Mouse (Mus musculus): Measurements from ENCODE around the gene Dmrta2. TPM values are rescaled to one million over a fixed set of nuclear protein-coding genes. Genes with fewer than 3 reads are reported as not detected.

Dmrta2 gene
- polyA plus RNA-seq, 1 experiment: 0.75 TPM

- Histone ChIP-seq H3K27me3 (ENCODE audit: control insufficient read depth, insufficient read depth, low read length, poor library complexity, severe bottlenecking) (peaks cover 32% of the 10 kb centered on the region), H3K36me3 (ENCODE audit: control insufficient read depth, insufficient read depth, low read length, poor library complexity, severe bottlenecking) (no peaks in the 10 kb centered on the region), H3K4me1 (ENCODE audit: control insufficient read depth, insufficient read depth, low read length) (no peaks in the 10 kb centered on the region), H3K9me3 (replicated peaks; ENCODE audit: control insufficient read depth, insufficient read depth, low read length, poor library complexity, severe bottlenecking) (no peaks in the 10 kb centered on the region), H3K27ac (ENCODE audit: insufficient read depth, low read length) (no peak overlapping the region), H3K9ac (ENCODE audit: low read depth, poor library complexity, severe bottlenecking) (no peak overlapping the region), H3K4me3 (ENCODE audit: low read depth, low read length) (no peak overlapping the region)
- no peak for TF ChIP-seq POLR2A (IDR thresholded peaks at IDR 0.05; ENCODE audit: insufficient read depth, low read length)
- TF ChIP-seq EP300 (IDR thresholded peaks at IDR 0.05; ENCODE audit: insufficient read depth, low read depth, low read length): no peak
- TF ChIP-seq CTCF (IDR thresholded peaks at IDR 0.05; ENCODE audit: low read depth, low read length): no peak
Measured at GRCm38 (mm10) chr4:109986301-109986700, 8.4 kb downstream of the Dmrta2 start.

- Histone ChIP-seq H3K4me1 (ENCODE audit: control insufficient read depth, insufficient read depth, low read length) (no peaks in the 10 kb centered on the region), H3K9ac (ENCODE audit: low read depth, poor library complexity, severe bottlenecking) (no peak overlapping the region), H3K9me3 (replicated peaks; ENCODE audit: control insufficient read depth, insufficient read depth, low read length, poor library complexity, severe bottlenecking) (no peaks in the 10 kb centered on the region), H3K27ac (ENCODE audit: insufficient read depth, low read length) (no peak overlapping the region), H3K27me3 (ENCODE audit: control insufficient read depth, insufficient read depth, low read length, poor library complexity, severe bottlenecking) (peaks cover 27% of the 10 kb centered on the region), H3K36me3 (ENCODE audit: control insufficient read depth, insufficient read depth, low read length, poor library complexity, severe bottlenecking) (no peaks in the 10 kb centered on the region), H3K4me3 (ENCODE audit: low read depth, low read length) (no peak overlapping the region)
- TF ChIP-seq EP300 (IDR thresholded peaks at IDR 0.05; ENCODE audit: insufficient read depth, low read depth, low read length): no peak
- TF ChIP-seq CTCF (IDR thresholded peaks at IDR 0.05; ENCODE audit: low read depth, low read length): no peak
- TF ChIP-seq POLR2A (IDR thresholded peaks at IDR 0.05; ENCODE audit: insufficient read depth, low read length): no peak
Measured at GRCm38 (mm10) chr4:109986748-109987355, 9.0 kb downstream of the Dmrta2 start.

GRCm38 (mm10) chr4:109987560-109988362 is 9.9 kb downstream of the Dmrta2 start:
- no peak overlapping the region; the same call in 1 of the 2 replicates for H3K4me3 ChIP-seq (ENCODE audit: low read depth, low read length)

GRCm38 (mm10) chr4:109988411-109988810 is 10.6 kb downstream of the Dmrta2 start:
- Histone ChIP-seq H3K27me3 (ENCODE audit: control insufficient read depth, insufficient read depth, low read length, poor library complexity, severe bottlenecking) (peaks cover 15% of the 10 kb centered on the region), H3K4me1 (ENCODE audit: control insufficient read depth, insufficient read depth, low read length) (no peaks in the 10 kb centered on the region), H3K27ac (ENCODE audit: insufficient read depth, low read length) (no peak overlapping the region), H3K4me3 (ENCODE audit: low read depth, low read length) (no peak overlapping the region), H3K36me3 (ENCODE audit: control insufficient read depth, insufficient read depth, low read length, poor library complexity, severe bottlenecking) (no peaks in the 10 kb centered on the region), H3K9ac (ENCODE audit: low read depth, poor library complexity, severe bottlenecking) (no peak overlapping the region), H3K9me3 (replicated peaks; ENCODE audit: control insufficient read depth, insufficient read depth, low read length, poor library complexity, severe bottlenecking) (no peaks in the 10 kb centered on the region)
- TF ChIP-seq CTCF (IDR thresholded peaks at IDR 0.05; ENCODE audit: low read depth, low read length) (no peak), EP300 (IDR thresholded peaks at IDR 0.05; ENCODE audit: insufficient read depth, low read depth, low read length) (no peak), POLR2A (IDR thresholded peaks at IDR 0.05; ENCODE audit: insufficient read depth, low read length) (no peak)

More at GRCm38 (mm10) chr4:109987560-109988362, 9.9 kb downstream of the Dmrta2 start:
- H3K27me3 ChIP-seq (ENCODE audit: control insufficient read depth, insufficient read depth, low read length, poor library complexity, severe bottlenecking): peaks cover 18% of the 10 kb centered on the region
- H3K9ac ChIP-seq (ENCODE audit: low read depth, poor library complexity, severe bottlenecking): no peak overlapping the region
- no peaks in the 10 kb centered on the region for H3K4me1 ChIP-seq (ENCODE audit: control insufficient read depth, insufficient read depth, low read length)
- no peak overlapping the region for H3K27ac ChIP-seq (ENCODE audit: insufficient read depth, low read length)
- no peaks in the 10 kb centered on the region for H3K9me3 ChIP-seq (replicated peaks; ENCODE audit: control insufficient read depth, insufficient read depth, low read length, poor library complexity, severe bottlenecking)
- no peaks in the 10 kb centered on the region for H3K36me3 ChIP-seq (ENCODE audit: control insufficient read depth, insufficient read depth, low read length, poor library complexity, severe bottlenecking)
- TF ChIP-seq POLR2A (IDR thresholded peaks at IDR 0.05; ENCODE audit: insufficient read depth, low read length) (no peak), EP300 (IDR thresholded peaks at IDR 0.05; ENCODE audit: insufficient read depth, low read depth, low read length) (no peak), CTCF (IDR thresholded peaks at IDR 0.05; ENCODE audit: low read depth, low read length) (no peak)

- H3K4me1 ChIP-seq (ENCODE audit: control insufficient read depth, insufficient read depth, low read length): no peaks in the 10 kb centered on the region
- no peak overlapping the region for H3K9ac ChIP-seq (ENCODE audit: low read depth, poor library complexity, severe bottlenecking)
- no peak overlapping the region for H3K4me3 ChIP-seq (ENCODE audit: low read depth, low read length)
- H3K27ac ChIP-seq (ENCODE audit: insufficient read depth, low read length): no peak overlapping the region
- peaks cover 9% of the 10 kb centered on the region for H3K27me3 ChIP-seq (ENCODE audit: control insufficient read depth, insufficient read depth, low read length, poor library complexity, severe bottlenecking)
- no peaks in the 10 kb centered on the region for H3K9me3 ChIP-seq (replicated peaks; ENCODE audit: control insufficient read depth, insufficient read depth, low read length, poor library complexity, severe bottlenecking)
- H3K36me3 ChIP-seq (ENCODE audit: control insufficient read depth, insufficient read depth, low read length, poor library complexity, severe bottlenecking): no peaks in the 10 kb centered on the region
- TF ChIP-seq CTCF (IDR thresholded peaks at IDR 0.05; ENCODE audit: low read depth, low read length): no peak
- no peak for TF ChIP-seq EP300 (IDR thresholded peaks at IDR 0.05; ENCODE audit: insufficient read depth, low read depth, low read length)
- no peak for TF ChIP-seq POLR2A (IDR thresholded peaks at IDR 0.05; ENCODE audit: insufficient read depth, low read length)
Measured at GRCm38 (mm10) chr4:109989213-109989612, 11.4 kb downstream of the Dmrta2 start.

- Histone ChIP-seq H3K4me1 (ENCODE audit: control insufficient read depth, insufficient read depth, low read length) (no peaks in the 10 kb centered on the region), H3K27me3 (ENCODE audit: control insufficient read depth, insufficient read depth, low read length, poor library complexity, severe bottlenecking) (no peaks in the 10 kb centered on the region), H3K27ac (ENCODE audit: insufficient read depth, low read length) (no peak overlapping the region), H3K9me3 (replicated peaks; ENCODE audit: control insufficient read depth, insufficient read depth, low read length, poor library complexity, severe bottlenecking) (no peaks in the 10 kb centered on the region), H3K4me3 (ENCODE audit: low read depth, low read length) (no peak overlapping the region), H3K36me3 (ENCODE audit: control insufficient read depth, insufficient read depth, low read length, poor library complexity, severe bottlenecking) (no peaks in the 10 kb centered on the region), H3K9ac (ENCODE audit: low read depth, poor library complexity, severe bottlenecking) (no peak overlapping the region)
- TF ChIP-seq POLR2A (IDR thresholded peaks at IDR 0.05; ENCODE audit: insufficient read depth, low read length) (no peak), CTCF (IDR thresholded peaks at IDR 0.05; ENCODE audit: low read depth, low read length) (no peak), EP300 (IDR thresholded peaks at IDR 0.05; ENCODE audit: insufficient read depth, low read depth, low read length) (no peak)
Measured at GRCm38 (mm10) chr4:110006044-110006443, 28.2 kb downstream of the Dmrta2 start.
